Mouse (Mus musculus): ENCODE measurements around the gene Rbm18.
"Not testable (repeated sequence)": the region's sequence is repeated elsewhere in the genome, so short reads cannot be mapped to it uniquely, and the experiment has no call there.

Rbm18 gene

DNA sequence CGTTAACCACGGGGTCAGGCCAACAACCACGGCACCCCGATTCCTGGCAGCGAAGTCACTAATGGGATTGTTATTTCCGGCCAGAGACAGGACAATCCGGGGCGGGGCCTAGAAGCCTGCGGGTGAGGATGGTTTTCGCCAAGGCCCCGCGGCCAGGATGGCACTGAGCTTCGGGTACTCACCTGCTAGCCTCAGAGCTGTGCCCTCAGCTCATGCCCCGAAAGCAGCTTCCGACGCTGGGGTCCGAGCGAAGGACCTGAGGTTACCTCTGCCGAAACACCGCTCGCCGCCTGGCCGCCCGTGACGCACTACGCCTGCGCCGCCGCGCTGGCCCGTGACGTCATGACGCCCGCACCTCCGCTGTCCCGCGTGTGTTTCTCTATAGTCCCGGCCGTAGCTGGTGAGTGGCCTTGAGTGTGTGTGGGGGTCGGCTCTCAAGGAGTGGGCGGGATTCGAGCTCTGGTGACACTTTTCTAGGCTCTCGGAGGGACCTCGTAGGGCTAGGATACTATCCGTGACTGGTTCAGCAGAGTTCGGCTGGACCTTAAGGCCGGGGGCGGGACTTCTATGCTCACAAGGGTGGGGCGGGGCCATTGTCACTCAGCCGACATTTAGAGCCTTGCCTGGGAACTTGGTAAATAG lies at the start of gene Rbm18, which contains the start of gene Mrrf:
Gene Rbm18 (minus strand): TSS at position 474 of the 642 bp plus-strand sequence.
Gene Mrrf (plus strand): TSS at position 90 of the 642 bp plus-strand sequence.
- DNase-seq (ENCODE audit: low spot score): peak; percentile 86

DNA sequence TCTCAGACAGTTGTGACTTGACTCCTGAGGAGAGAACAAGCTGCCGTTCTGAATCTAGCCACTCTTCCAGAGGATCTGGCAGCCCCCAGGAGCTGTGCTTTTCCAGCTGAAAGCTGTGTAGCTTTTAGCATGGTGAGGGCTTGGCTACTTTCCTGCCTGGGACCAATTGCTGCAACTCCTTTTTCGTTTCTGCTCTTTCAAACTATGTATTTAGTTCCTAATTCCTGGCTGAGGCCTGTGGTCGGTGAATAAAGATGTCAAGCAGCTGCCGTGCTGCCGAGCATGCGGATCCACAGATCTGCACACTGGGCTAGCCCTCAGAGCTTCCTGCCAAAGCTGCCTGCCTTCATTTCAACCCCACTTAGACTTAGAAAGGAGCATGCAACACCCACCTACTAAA lies 48.3 kb upstream of the Rbm18 start:
- no peak for DNase-seq (ENCODE audit: low spot score)

DNA sequence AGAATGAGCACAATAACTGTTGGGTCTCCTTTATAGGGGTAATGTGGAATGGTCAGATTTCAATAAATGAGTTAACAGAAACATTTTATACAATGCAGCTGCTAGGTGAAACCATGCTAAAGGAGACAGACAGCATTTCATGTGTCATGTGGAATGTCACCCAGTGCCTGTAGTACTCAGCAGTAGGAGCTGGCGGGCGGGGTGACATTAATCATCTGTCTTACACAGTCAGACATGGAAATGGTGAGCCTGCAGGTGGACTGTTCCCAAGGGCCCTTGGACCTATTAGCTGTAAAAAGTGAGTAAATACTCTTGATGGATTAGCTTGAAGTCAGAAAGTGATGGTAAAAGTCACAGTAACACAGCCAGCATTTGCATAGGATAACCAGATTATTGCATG lies 47.6 kb upstream of the Rbm18 start:
- no peak for DNase-seq (ENCODE audit: low spot score)

DNA sequence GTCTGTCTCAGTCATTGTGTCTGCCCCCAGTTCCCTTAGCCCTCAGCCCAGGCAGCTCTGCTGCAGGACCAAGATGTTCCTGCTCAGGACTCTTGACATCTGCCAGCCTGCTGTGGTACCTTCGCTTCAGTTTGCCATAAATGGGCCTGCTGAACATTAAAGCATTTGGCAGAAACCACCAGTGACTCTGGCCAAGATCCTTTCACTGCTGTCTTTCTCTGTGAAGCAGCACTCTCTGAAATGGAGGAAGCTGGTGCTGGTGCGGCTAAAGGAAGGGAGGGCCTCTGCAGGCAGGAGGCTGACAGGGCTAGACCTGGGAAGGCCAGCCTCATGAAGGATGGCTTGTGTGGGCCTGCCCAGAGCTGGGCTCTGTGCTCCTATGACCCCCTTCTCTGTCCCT lies 46.7 kb upstream of the Rbm18 start:
- no peak for DNase-seq (ENCODE audit: low spot score)

DNA sequence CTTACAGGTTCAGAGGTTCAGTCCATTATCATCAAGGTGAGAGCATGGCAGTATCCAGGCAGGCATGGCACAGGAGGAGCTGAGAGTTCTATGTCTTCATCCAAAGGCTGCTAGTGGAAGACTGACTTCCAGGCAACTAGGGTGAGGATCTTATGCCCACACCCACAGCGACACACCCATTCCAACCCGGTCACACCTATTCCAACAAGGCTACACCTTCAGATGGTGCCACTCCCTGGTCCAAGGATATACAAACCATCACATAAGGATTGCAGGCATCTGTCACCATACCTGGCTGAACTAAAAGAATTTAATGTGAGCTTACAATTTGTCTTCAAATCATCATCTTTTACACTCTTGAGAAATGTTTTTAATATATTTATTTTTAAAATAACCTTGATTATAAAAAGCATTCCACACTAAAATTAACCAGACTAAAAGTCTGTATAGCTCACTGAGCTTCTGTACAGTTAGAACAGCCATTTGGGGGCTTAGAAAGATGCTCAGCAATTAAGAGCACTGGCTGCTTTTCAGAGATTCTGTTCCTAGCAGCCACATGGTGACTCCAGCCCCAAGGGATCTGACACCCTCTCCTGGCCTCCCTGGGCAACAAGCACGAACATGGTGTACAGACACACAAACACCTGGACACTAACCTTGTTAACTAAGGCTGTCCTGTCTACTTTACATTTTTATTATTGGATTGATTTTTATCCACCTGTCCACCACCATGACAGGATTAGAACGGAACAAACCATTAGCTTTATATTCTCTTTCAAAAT lies 45.2 kb upstream of the Rbm18 start:
- not testable (repeated sequence) for DNase-seq (ENCODE audit: low spot score)

DNA sequence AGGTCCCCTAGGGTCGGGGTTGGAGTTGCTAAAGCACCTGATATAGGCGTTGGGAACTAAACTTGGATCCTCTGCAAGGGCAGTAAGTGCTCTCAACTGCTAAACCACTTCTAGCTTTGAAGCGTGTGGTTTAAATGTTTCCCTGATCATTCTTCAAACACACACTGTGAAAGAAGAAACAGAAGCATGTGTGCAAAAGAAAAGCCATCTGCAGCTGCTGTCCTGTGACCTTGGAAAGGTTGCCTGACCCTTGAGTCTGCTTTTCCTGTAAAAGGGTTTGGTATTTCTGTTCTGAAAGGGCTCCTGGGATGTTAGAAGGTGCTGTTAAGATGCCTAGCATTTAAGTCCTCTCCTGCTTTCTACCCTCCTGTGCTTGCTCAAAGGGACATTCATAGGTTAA lies 42.9 kb upstream of the Rbm18 start:
- no peak for DNase-seq (ENCODE audit: low spot score)

DNA sequence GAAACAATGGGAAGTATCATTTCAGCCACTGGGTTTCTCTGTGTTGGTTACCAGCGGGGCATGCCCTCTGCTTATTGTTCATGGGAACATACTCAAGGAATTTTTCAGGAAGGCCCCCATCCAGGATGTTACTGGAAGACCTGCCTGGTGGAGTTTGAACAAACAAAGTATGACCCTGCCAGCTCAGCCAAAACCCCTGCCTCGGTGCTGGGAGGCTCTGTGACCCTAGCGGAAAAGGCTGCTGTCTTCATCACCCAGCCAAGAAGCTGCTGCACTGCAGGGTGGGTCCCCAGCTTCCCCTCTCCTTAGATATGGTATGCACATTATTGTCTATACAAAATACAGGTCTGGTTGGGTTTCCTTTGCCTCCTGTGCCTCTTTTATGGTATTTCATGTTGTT lies 36.0 kb upstream of the Rbm18 start:
- DNase-seq (ENCODE audit: low spot score): no peak

DNA sequence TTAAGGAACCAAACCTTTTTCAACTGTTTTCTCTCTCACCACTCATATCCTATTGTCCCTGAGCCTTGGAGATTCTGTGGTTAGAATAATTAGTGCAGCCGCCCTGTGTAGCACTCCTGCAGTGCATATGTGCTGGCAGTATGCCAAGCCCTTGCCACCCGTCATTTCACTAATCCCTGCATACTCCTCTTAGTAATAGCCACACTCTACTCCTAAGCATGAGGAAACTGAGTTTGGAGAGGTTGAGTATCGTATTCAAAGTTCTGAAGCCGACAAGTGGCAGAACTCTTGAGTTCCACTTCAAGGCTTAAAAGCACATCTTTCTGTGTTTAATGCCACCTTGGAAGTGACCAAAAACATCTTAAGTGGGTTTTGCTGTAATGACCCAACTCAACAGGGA lies 35.6 kb upstream of the Rbm18 start:
- DNase-seq (ENCODE audit: low spot score): no peak

DNA sequence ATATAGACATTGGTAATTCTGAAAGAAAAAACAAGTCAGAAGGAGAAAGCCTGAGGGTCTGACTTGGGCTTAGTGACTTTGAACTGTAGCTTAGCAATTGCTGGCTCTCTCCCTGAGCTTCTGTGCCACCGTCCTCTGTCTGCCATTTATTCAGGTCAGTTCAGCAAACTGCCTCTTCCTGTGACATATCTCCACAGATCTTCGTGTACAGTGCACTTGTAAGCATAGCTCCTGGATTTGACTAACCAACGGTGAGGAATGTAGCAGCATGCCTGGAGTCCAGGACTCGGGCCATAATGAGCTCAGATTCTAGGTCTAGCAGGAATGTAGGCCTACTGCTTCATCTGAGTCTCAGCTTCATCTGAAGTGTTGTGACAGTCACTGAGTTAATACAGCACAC lies 32.6 kb upstream of the Rbm18 start:
- no peak for DNase-seq (ENCODE audit: low spot score)

DNA sequence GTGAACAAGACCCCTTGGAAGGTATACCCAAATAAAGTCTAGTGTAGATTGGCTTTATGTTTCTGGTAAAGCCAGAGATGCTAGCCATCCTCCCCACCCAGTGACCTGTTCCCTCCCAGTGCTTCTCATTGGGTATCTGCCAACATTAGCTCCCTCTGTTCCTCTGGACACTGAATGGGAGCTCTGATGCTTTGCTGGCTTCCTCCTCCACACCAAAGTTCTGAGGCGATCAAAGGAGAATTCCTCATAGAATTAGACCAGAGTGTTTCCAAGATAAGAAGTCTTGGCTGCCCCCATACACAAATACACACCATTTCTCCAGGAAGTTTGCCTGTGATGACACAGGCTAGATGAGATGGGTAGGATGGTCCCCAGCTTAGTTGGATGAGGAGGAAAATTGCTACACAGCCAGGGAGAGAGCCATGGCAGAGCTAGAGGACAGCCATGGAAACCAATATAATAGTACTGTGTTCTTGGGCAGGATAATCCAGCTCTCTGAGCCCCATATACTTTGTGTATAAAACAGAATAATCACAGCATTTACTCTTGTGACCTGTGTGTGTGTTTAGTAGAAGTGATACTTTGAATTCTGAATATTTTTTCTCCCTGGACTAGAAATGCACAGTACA lies 31.5 kb upstream of the Rbm18 start:
- DNase-seq (ENCODE audit: low spot score): peak; percentile 7

DNA sequence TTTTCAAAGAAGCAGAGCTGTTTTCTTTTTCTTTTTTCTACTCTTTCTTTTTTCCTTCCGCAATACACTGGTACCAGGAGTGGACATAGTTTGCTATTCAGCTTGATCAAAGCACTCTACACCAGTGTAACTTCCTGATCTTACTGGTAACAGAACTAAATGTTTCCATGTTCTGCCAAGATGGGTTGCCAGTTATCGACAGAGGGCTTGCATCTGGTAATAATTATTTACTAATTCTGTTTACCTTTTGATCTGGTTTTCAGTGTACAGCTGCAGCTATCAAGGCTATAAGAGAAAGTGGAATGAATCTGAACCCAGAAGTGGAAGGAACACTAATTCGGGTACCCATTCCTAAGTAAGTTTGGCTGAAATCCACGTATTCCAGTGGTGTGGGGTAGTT lies 22.8 kb upstream of the Rbm18 start:
- DNase-seq (ENCODE audit: low spot score): no peak

DNA sequence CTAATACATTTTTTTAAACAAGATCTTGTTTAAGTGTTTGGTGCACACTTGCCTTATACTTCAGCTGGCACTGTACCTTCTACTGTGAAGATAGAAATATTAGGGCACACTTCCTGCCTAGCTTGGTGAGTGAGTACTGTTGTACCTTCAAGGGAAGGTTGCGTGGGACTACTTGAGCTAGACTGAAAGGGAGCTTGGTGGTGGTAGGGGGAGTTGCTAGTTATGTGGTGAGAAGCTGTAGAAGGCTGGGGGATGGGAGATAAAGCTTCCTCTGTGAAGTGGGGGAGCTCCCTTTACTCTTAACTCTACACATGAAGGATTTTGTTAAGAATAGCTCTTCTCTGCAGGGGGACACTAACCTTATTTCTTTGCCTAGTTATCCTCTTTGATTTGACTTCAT lies 20.9 kb upstream of the Rbm18 start:
- DNase-seq (ENCODE audit: low spot score): no peak

DNA sequence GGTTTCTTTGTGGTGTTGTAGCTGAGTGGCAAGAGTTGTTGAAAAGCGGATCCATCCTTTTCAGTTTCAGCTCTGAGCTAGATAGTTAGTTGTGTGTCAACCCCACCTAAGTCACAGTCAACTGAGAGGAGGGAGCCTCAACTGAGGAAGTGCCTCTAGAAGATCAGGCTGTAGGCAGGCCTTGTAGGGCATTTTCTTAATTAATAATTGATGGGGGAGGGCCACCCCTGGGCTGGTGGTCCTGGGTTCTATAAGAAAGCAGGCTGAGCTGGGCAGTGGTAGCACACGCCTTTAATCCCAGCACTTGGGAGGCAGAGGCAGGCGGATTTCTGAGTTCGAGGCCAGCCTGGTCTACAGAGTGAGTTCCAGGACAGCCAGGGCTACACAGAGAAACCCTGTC lies 15.8 kb upstream of the Rbm18 start:
- not testable (repeated sequence) for DNase-seq (ENCODE audit: low spot score)

DNA sequence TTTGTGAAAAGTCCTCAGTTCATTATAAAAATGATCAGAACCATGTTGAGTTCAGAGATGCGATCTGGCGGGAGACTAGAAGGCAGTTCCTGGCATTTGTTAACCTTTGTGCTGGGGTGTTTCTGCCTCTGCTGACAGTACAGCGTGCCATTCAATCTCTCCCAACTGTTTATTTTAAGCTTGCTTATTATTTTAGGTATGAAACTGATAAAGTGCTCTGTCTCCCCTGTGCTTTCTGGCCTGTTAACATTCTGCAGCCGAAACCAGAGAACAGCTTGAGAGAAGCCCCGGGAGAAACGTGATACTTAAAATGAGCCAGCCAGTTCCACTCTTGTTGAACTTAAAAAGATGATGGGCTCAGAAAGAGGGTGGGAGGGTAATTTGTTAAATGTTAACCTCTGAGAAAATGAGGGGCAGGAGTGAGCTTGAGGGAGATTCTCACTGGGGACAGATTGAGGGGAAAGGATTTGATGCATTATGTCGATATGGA lies 12.3 kb upstream of the Rbm18 start:
- no peak for DNase-seq (ENCODE audit: low spot score)

DNA sequence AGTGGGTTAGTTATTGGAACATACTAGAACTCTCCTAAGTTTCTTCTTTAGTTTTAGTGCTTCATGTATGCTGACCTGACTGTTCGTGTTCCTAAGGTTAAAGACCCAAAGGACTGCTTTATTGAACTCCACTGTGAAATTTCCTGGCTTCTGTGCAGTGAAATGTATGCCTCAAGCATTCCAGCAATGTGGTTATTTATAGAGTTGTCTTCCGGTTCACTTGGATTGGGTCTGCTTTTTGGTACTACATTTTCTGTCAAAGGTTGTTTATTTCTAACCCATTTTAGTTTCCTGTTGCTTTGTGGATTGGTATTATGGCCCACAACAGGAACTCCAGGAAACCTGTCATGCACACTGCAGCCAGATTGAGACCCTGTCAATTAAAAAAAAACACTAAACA lies 2.5 kb upstream of the Rbm18 start:
- no peak for DNase-seq (ENCODE audit: low spot score)

DNA sequence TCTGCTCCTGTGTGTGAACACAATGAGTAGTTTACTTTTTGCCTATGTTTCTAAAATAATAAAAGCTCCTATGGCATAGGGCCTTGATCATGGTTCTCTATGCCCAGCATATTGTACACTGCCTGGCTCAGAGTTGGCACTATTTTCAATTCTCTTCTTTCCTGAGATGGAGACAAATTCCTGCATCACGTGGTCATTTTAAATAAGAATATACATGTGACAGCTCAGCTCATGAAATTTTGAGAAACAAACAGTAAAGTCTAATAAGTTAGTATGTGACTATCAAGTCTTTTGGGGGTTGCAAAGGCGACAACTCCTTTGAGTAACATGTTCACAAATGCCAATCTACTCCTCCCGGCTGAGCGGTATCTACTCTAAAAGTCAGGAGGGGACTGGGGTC lies 686 bp downstream of the Rbm18 start:
- DNase-seq (ENCODE audit: low spot score): no peak

DNA sequence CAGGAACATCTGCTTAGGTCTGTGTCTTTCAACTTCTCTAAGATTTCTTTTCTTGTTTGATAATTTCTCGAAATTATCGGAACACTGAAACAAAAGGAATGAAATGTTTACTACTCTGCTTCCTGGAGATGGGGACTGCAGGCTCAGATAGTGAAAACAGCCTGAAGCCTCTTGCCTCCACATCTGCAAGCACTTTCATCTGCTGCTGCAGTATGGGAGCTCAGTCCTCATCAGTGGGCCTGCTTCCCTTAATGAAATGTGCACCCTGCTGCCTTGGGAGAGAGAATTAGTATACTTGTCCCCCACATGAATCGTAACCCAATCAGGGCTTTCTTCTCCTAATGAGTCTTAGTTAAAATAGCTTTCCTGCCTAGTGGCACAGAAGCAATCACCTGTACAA lies 7.5 kb downstream of the Rbm18 start:
- DNase-seq (ENCODE audit: low spot score): no peak

DNA sequence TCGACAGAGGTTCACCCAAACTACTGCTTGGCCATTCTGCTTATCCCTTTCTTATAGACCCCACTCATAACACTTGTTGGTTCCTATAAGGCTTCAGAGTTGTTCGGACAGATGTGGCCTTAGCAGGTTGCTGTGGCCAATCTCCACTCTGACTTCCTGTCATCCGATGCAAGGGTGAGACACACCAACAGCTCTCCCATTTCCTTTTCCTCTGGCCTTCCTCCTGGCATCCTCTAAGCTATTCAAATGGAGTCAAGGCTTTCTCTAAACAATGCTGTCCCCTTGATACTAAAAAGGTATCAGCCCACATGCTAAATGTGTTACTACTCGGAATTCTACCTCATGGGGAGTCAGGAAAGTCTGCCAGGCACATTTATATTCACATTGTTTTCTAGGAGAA lies 8.6 kb downstream of the Rbm18 start:
- no peak for DNase-seq (ENCODE audit: low spot score)

DNA sequence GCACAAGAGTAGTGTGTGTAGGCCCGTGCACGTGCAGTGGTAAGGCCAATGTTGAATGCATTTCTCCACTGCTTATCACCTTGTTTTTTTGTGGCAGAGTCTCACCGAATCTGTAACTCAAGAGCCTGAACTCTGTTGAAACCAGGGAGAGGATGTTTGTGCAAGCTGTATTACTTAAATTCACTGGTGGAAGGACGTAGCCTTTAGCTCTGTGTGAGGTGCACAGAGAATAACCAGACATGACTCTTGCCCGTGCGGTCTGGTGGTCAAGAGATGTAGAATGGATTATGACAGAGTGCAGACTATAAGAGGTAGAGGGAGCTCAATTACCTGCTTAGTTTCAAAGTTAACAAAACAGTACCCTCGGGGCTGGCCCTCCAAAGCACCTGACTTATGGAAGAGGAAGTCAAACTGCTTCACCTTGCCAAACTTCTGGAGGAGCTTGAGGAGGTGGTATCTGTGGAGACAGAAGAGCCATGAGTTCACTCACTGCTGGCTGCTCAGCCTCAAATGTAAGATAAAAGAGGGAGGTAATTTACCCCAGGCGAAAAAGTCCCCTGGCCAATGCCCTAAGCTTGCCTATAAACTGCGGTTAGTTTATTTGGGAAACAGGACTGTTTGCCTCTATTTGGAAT lies 9.7 kb downstream of the Rbm18 start:
- DNase-seq (ENCODE audit: low spot score): no peak

DNA sequence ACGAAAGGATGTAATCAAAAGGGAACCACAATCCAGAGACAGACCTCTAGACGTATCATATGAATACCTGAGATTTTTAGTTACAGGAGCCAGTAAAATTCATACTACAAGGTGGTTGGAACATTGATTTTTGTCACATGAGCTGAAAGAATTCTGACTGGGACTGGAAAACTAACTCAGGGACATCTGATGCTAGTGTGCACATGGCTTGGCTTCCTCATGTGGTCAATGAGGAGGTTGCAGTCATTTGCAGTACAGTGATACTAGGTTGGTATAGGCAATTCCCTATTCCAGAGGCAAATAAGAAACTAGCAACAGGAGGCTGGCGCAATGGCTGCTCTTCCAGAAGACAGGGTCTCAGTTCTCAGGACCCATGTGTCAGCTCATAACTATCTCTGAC lies 23.9 kb downstream of the Rbm18 start:
- no peak for DNase-seq (ENCODE audit: low spot score)

DNA sequence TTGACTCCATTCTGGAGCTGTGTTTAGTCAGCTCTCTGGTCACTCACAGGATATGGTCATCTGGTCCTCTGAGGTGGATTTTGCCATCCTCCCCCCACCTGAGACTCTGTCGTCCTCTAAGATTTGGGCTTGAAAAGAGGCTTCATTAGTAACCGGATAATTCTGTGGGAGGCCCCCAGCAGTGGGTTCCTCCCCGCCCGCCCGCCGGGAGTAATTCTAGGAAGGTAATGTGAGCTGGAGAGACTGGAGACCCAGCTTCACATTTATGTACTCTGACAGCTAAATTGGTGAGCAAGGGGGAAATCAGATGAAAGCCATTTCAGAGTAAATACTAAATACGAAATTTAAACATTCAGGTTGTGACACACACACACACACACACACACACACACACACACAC lies 28.0 kb downstream of the Rbm18 start:
- no peak for DNase-seq (ENCODE audit: low spot score)

DNA sequence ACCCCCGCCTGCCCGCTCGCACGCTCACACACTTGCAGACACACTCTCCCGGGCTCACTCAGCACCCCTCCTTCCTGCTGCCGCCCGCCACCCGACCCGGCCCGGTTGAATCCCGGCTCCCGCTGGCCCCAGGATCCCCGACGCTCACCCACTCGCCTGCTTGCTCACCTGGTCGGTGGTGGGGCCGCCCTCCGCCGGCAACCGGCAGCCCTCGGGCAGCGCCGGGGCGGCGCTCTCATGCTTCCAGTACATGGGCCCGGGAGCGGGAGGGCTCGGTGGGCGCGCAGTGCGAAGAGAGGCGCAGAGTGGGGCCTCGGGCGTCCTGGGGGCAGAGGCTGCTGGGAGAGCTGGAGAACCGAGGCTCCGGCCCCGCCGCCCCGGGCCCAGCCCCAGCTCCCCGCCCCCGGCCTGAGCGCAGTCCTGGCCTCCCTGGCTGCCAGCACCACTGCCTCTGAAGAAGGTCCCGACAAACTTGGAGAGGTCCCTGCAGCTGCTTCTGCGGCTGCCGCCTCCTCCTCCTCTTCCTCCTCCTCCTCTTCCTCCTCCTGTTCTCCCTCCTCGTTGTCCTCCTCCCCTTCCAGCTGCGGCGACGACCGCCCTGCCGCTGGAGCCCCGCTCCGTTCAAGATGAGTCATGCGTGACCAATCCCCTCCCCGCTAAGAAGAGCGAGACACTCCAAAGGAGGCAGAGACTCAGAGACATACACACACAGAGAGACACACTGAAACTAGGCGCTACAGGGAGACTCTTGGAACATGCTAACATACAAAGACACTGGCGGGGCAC lies 31.4 kb downstream of the Rbm18 start, which contains the start of gene Lhx6:
Gene Lhx6 (minus strand): TSS at position 453 of the 786 bp plus-strand sequence.
- DNase-seq (ENCODE audit: low spot score): no peak

All from ovary, postnatal 14 days (tissue).